Mouse (Mus musculus) liver, postnatal 0 days (tissue): ENCODE results near the gene Trim2. TPM values are rescaled to one million over a fixed set of nuclear protein-coding genes. Genes with fewer than 3 reads are reported as not detected.
A peak's percentile ranks its signal among the peaks of the same experiment; 100 is the strongest.

ENCODE experiments used
- ATAC-seq: fragments of 200-750 bp; cut with Nextera tagmentation; 2 replicates; pipeline ENCODE4 v1.8.0; 2017; ENCODE audit warnings: mild to moderate bottlenecking, moderate library complexity
- DNase-seq: peaks from one replicate; pipeline ENCODE4 v3.0.0-alpha.2; 2016
- H3K27ac ChIP-seq: fragments of 300-500 bp; sonication (generic); 2 replicates; pipeline ENCODE4 v1.5.1; 2014; ENCODE audit warnings: antibody characterized with exemption, moderate library complexity, mild to moderate bottlenecking, low read depth
- H3K27me3 ChIP-seq: fragments of 300-500 bp; sonication (generic); 2 replicates; pipeline ENCODE4 v1.6.1; 2014; ENCODE audit warnings: low read length, control low read depth, mixed read lengths; ENCODE audit not compliant: insufficient read depth
- H3K36me3 ChIP-seq: fragments of 300-500 bp; sonication (generic); replicated peaks from 2 replicates; pipeline ENCODE4 v1.6.1; 2014; ENCODE audit warnings: mild to moderate bottlenecking, control low read depth, low read length, moderate library complexity, mixed read lengths; ENCODE audit not compliant: insufficient read depth
- H3K4me1 ChIP-seq: fragments of 300-500 bp; sonication (generic); 2 replicates; pipeline ENCODE4 v1.6.1; 2014; ENCODE audit warnings: antibody characterized with exemption, mild to moderate bottlenecking, control low read depth; ENCODE audit not compliant: insufficient read depth
- H3K4me2 ChIP-seq: fragments of 300-500 bp; sonication (generic); 2 replicates; pipeline ENCODE4 v1.6.1; 2014; ENCODE audit warnings: low read depth, mild to moderate bottlenecking, low read length, moderate library complexity, mixed read lengths
- H3K4me3 ChIP-seq: fragments of 300-500 bp; sonication (generic); 2 replicates; pipeline ENCODE4 v1.5.1; 2014; ENCODE audit warnings: low read depth, low read length
- H3K9ac ChIP-seq: fragments of 300-500 bp; sonication (generic); replicated peaks from 2 replicates; pipeline ENCODE4 v1.6.1; 2014; ENCODE audit warnings: mild to moderate bottlenecking, moderate library complexity
- H3K9me3 ChIP-seq: fragments of 300-500 bp; sonication (generic); 2 replicates; pipeline ENCODE4 v1.6.1; 2016; ENCODE audit warnings: mild to moderate bottlenecking, control low read depth, low read length, mixed read lengths
- CTCF ChIP-seq: sonication (generic); IDR thresholded peaks from 2 replicates; pipeline ENCODE4 v1.5.1; 2016; ENCODE audit warnings: antibody characterized with exemption, low read depth
- EP300 ChIP-seq: IDR thresholded peaks from 2 replicates; pipeline ENCODE4 v1.6.1; 2016; ENCODE audit warnings: antibody characterized with exemption, low read depth, mild to moderate bottlenecking
- WGBS: fragments of 180-500 bp; shearing (Covaris S2); extraction: QIAGEN DNeasy Blood & Tissue Kit; methylation state at CpG from one replicate; pipeline ENCODE4 v1.1.7; 2014; ENCODE audit not compliant: insufficient replicate concordance; 5-methylcytosine and 5-hydroxymethylcytosine counted together
- polyA plus RNA-seq: library from polyadenylated mRNA; unstranded; fragments of >200 nt; fragmentation: Nextera tagmentation; extraction: Ambion mirVana; gene quantifications from 2 replicates; pipeline ENCODE4 v1.2.1, GENCODE M21; 2015

The Trim2 gene
- polyA plus RNA-seq, 1 experiment from 2014 or later, result 2.7 TPM

DNA sequence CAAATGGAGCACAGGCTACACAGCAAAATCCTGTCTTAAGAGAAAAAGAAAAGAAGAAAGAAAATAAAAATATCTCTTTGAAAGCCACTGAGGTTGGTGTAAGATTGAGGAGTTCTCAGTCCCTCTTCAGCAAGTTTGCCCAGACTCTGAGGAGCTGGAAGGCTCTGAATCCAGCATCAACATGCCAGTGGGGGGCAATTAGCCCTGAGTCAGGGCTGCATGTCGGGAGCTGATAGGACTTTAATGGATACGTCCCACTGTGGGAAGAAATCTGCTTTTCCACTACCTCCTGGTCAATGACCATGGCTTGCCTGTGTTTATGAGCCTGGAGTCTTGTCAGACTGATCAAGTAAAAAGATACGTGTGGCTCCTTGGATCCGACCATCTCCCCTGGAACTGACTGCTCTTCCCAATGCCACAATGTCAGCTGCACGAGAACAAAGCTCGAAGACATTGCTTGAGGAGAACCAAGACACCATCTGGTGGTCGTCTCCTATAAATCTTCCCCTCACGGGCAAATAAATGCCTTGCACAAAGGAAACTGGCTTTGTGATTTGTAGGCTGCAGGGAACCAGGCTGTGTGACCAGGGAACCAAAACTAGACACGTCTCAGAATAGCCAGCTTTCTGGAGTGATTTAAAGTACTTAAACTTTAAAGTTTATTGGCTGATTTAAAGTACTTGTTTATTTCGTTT, 39.9 kb upstream of the Trim2 start:
- ATAC-seq, result no peak
- Histone ChIP-seq H3K4me2 (no peak overlapping the region), H3K27ac (no peak overlapping the region), H3K9me3 (no peaks in the 10 kb centered on the region), H3K4me3 (no peak overlapping the region), H3K27me3 (peaks cover 3% of the 10 kb centered on the region; the same call in 1 of the 2 replicates), H3K36me3 (no peaks in the 10 kb centered on the region), H3K9ac (no peak overlapping the region), H3K4me1 (peaks cover 41% of the 10 kb centered on the region)
- TF ChIP-seq CTCF (peak; percentile 39; the same call in 1 of the 2 replicates), EP300 (no peak)
- no peak for DNase-seq
- 45% methylated on average over 10 of the region's 10 CpGs for WGBS

DNA sequence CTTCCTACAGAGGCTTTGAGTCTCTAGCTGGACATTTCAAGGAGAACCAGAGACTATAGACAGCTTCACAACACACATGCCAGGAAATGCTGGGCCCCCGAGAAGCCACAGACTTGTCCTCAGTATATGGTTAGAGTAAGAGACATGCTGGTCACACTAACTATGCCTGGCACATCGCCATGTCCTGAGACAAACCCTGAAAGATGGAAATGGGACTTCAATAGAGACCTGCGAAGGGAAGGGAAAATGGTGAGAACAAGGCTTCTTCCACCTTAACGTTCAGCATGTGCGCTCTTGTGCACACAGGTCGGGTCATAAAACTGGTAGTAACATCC, 38.9 kb upstream of the Trim2 start:
- H3K27ac ChIP-seq, result 0 out of 2 replicates have a peak overlapping the region, but pooled peaks have one; percentile 5
- ATAC-seq, result no peak

DNA sequence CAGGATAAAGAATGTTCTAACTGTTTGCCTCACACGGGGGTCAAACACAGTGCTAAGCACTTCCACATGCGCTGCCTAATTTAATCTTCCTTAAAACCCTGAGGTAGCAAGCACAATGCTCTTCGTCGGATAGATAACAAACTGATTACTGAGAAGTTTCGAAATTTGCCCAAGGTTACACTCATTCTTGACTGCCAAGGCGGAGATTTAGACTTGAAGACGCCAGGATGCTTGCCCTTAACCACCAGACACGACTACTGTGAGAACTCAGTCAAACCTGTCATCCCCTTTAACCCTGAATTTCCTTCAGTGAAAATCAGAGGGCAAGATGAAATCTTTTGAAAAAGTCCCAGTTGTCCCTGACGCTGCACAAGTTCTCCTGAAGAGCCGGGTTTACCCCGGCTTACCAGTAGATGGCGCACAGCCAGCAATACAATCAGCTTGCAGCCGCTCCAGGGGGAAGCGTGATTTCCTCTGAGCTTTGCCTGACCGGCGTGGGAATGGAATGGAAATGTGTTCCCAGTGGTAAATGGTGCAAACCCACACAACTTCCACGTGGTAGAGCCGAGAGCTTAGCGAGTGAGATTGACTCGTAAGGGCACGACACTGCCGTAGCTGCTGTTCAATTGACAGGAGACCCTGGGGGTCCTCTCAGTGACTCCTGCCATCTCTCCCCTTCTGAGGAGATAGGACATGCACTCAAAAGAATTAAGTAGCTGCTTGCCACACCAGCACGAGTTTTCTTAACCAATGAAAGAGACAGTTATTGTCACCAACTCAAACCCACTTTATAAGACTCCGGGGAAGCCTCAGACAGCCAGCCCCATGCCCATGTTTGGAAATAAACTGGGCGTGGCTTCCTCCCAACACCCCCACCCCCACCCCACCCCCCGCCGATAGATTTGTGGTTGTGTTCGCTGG, 38.3 kb upstream of the Trim2 start:
- peak overlapping the region; percentile 71 for H3K4me2 ChIP-seq
- H3K9me3 ChIP-seq, result no peaks in the 10 kb centered on the region
- peak overlapping the region; percentile 21; the same call in 1 of the 2 replicates for H3K4me3 ChIP-seq
- WGBS, result 7% methylated on average over 28 of the region's 28 CpGs
- DNase-seq, result peak; percentile 86
- H3K36me3 ChIP-seq, result no peaks in the 10 kb centered on the region
- peaks cover 30% of the 10 kb centered on the region for H3K4me1 ChIP-seq
- ATAC-seq, result peak; percentile 75
- no peak overlapping the region for H3K9ac ChIP-seq
- TF ChIP-seq EP300, result peak; percentile 60; the same call in 1 of the 2 replicates
- peak; percentile 92 for TF ChIP-seq CTCF
- peak overlapping the region; percentile 41 for H3K27ac ChIP-seq
- peaks cover 3% of the 10 kb centered on the region; the same call in 1 of the 2 replicates for H3K27me3 ChIP-seq

More for the DNA sequence above, 38.9 kb upstream of the Trim2 start:
- H3K27me3 ChIP-seq, result peaks cover 3% of the 10 kb centered on the region; the same call in 1 of the 2 replicates
- peaks cover 37% of the 10 kb centered on the region for H3K4me1 ChIP-seq
- TF ChIP-seq EP300, result no peak
- TF ChIP-seq CTCF, result no peak
- no peak overlapping the region for H3K9ac ChIP-seq
- DNase-seq, result no peak
- H3K4me2 ChIP-seq, result peak overlapping the region; percentile 71
- no peaks in the 10 kb centered on the region for H3K36me3 ChIP-seq
- H3K4me3 ChIP-seq, result peak overlapping the region; percentile 21; the same call in 1 of the 2 replicates
- H3K9me3 ChIP-seq, result no peaks in the 10 kb centered on the region
- WGBS, result 25% methylated on average over 6 of the region's 6 CpGs

DNA sequence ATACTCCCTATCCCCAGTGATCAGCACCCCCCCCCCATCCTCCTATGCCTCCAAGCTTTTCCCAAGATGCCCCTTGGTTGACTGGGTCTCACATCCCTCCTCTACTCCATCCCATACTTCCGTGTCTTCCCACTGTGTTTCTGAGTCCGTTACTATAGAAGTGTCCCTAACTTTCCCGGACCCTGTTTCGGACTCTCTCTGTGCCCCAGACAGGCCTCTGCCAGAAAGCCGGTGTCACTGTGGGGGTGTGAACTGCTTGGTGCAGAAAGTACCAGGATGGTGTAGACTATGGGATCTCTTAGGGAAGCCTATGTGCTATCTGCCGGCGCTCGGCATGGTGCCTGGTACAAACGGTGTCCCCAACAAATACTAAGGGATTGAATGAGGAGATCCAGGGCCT, 36.4 kb upstream of the Trim2 start:
- Histone ChIP-seq H3K4me1 (peaks cover 15% of the 10 kb centered on the region), H3K4me3 (no peak overlapping the region), H3K27me3 (peaks cover 3% of the 10 kb centered on the region; the same call in 1 of the 2 replicates), H3K9me3 (no peaks in the 10 kb centered on the region), H3K27ac (no peak overlapping the region), H3K36me3 (no peaks in the 10 kb centered on the region), H3K4me2 (no peak overlapping the region), H3K9ac (no peak overlapping the region)
- 88% methylated on average over 9 of the region's 9 CpGs for WGBS
- ATAC-seq, result no peak
- DNase-seq, result no peak
- TF ChIP-seq CTCF (no peak), EP300 (no peak)

DNA sequence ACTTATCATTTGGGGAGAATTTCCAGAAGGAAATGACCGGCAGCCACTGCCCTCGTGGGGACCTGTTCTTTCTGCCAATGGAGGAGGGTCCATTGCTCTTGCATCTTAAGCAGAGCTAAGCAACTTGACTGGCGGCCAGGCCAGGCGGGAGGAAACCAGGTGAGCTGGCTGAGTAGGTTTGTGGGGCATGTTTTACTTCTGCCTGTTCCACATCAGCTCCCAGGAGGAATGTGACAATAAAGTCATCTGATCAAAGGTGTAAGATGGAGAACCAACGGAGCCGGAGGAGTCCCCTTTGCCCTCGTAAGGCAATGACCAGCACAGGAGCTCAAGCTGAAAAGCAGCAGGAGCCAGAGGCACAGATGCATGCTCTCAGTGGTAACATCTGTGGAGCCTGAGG, 35.1 kb upstream of the Trim2 start:
- DNase-seq (no peak), ATAC-seq (no peak)
- WGBS, result 73% methylated on average over 7 of the region's 7 CpGs
- Histone ChIP-seq H3K4me3 (no peak overlapping the region), H3K9me3 (no peaks in the 10 kb centered on the region), H3K4me1 (peaks cover 9% of the 10 kb centered on the region), H3K27me3 (no peaks in the 10 kb centered on the region), H3K27ac (no peak overlapping the region), H3K4me2 (no peak overlapping the region), H3K9ac (no peak overlapping the region), H3K36me3 (no peaks in the 10 kb centered on the region)
- TF ChIP-seq EP300 (no peak), CTCF (no peak)

DNA sequence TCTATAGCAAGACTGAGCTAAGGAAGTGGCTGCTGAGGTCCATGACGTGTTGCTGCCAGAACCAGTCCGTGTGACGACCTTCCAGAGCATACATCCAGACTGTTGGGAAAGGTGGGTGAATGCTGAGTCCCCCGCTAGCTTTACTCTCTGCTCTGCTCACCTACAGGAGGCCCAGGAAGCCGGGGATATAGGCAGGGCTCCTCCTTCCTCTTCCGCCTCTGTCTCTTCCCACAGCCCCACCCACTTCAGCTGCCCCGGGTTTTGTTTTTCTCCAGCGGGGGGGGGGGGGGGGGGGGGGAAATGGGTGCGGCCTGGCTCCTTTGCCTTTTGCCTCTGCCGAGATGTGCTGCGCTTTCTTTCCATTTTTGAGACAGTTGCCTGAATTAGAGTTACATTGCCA, 30.9 kb upstream of the Trim2 start:
- H3K27me3 ChIP-seq, result no peaks in the 10 kb centered on the region
- ATAC-seq (peak; percentile 40), DNase-seq (peak; percentile 63)
- peaks cover 17% of the 10 kb centered on the region for H3K4me1 ChIP-seq
- no peaks in the 10 kb centered on the region for H3K9me3 ChIP-seq
- TF ChIP-seq EP300 (no peak), CTCF (no peak)
- H3K36me3 ChIP-seq, result no peaks in the 10 kb centered on the region
- H3K27ac ChIP-seq, result no peak overlapping the region
- WGBS, result 26% methylated on average over 9 of the region's 11 CpGs
- H3K9ac ChIP-seq, result no peak overlapping the region; the same call in 1 of the 2 replicates
- H3K4me3 ChIP-seq, result no peak overlapping the region
- H3K4me2 ChIP-seq, result peak overlapping the region; percentile 62
